8 mouse cellular contexts compared by ENCODE assay signal in the genomic region with DNA sequence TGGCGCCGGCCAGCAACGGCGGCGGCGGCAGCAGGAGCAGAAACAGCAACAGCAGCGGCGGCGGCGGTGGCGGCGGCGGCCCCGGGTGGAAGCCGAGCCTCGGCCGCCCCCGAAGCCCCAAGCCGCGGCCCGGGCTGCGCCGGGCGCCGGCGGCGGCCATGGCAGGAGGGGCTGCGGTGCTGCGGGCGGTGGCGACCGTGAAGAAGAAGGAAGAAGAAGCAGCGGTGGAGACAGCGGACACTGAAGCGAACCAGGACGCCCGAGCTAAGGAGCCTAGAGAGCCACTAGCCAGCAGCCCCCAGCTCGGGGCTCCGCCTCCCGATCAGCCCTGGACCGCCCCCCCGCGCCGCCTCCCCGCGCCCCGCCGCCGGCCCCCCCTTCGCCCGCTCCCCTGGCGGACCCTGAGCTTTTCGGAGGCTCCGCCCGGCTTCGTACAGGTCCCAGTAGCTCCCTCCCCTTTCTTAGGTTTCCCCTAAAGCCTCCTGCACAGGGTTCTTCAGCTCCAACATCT. TPM values are rescaled to one million over a fixed set of nuclear protein-coding genes. Genes with fewer than 3 reads are reported as not detected.
DNase-seq lines count a peak whose midpoint lies in the region; ATAC-seq and TF ChIP-seq lines count a peak whose summit lies in the region.

A gene (minus strand): TSS at position 411 of the 511 bp plus-strand sequence.

- TF ChIP-seq CTCF in lung, postnatal 0 days (IDR thresholded peaks at IDR 0.05): no peak

- no peak within 1 kb of the TSS for H3K27ac ChIP-seq in heart, embryonic 12.5 days (ENCODE audit: poor library complexity, severe bottlenecking)
- no peak within 1 kb of the TSS for H3K27ac ChIP-seq in lung, postnatal 0 days (ENCODE audit: low read length)

- peak within 1 kb of the TSS; percentile 96 for H3K4me2 ChIP-seq in heart, embryonic 12.5 days
- H3K4me2 ChIP-seq in lung, postnatal 0 days (replicated peaks; ENCODE audit: low read depth, low read length): peak within 1 kb of the TSS; percentile 81

- H3K9me3 ChIP-seq in heart, embryonic 12.5 days (replicated peaks): no peaks in the 10 kb centered on the region
- no peaks in the 10 kb centered on the region for H3K9me3 ChIP-seq in lung, postnatal 0 days (ENCODE audit: low read length)

- no peak for TF ChIP-seq EP300 in lung, postnatal 0 days (IDR thresholded peaks at IDR 0.05)

- peak; percentile 2 for DNase-seq in ovary, postnatal 14 days (ENCODE audit: low spot score)
- DNase-seq in ovary, adult 18-20 months (ENCODE audit: low spot score): no peak
- peak; percentile 68 to 81 for DNase-seq in cerebellum, postnatal 14 days
- peak in 1 of 2 experiments; percentile 23 for DNase-seq in layer of hippocampus, adult 8-10 months (ENCODE audit: low spot score in 2 of 2)
- DNase-seq in lung, postnatal 0 days (ENCODE audit: low spot score): peak; percentile 20
- DNase-seq in testis, postnatal 10 days (ENCODE audit: low spot score): peak; percentile 43
- DNase-seq in thymus, postnatal 36 days: no peak

- 0 out of 2 replicates have a peak, but pooled peaks cover 6% of the 10 kb centered on the region for H3K4me1 ChIP-seq in heart, embryonic 12.5 days (replicated peaks)
- no peaks in the 10 kb centered on the region; the same call in 1 of the 2 replicates for H3K4me1 ChIP-seq in lung, postnatal 0 days (ENCODE audit: insufficient read depth, low read depth, low read length)

- H3K9ac ChIP-seq in heart, embryonic 12.5 days: peak within 1 kb of the TSS; percentile 61
- no peak within 1 kb of the TSS for H3K9ac ChIP-seq in lung, postnatal 0 days (replicated peaks; ENCODE audit: low read depth)

- 2% methylated on average over 39 of the region's 56 CpGs for WGBS in heart, embryonic 12.5 days
- WGBS in lung, postnatal 0 days: 4% methylated on average over 9 of the region's 56 CpGs

- no peaks in the 10 kb centered on the region for H3K36me3 ChIP-seq in heart, embryonic 12.5 days
- H3K36me3 ChIP-seq in lung, postnatal 0 days (ENCODE audit: insufficient read depth, low read length): no peaks in the 10 kb centered on the region

- H3K27me3 ChIP-seq in heart, embryonic 12.5 days (replicated peaks): peaks cover 60% of the 10 kb centered on the region
- H3K27me3 ChIP-seq in lung, postnatal 0 days (replicated peaks; ENCODE audit: insufficient read depth, low read length): peaks cover 18% of the 10 kb centered on the region

- peak within 1 kb of the TSS; percentile 66 for H3K4me3 ChIP-seq in heart, embryonic 12.5 days
- peak within 1 kb of the TSS; percentile 51 for H3K4me3 ChIP-seq in lung, postnatal 0 days (ENCODE audit: low read depth, low read length)

- peak; percentile 39; the same call in 1 of the 2 replicates for ATAC-seq in heart, embryonic 12.5 days (ENCODE audit: insufficient number of reproducible peaks, low FRiP score)
- peak; percentile 33 for ATAC-seq in lung, postnatal 0 days

RNA-seq across cellular contexts. Expression of the gene that starts here (rescaled TPM):
- 0.08 and 0.15 TPM in 2 replicates for polyA plus RNA-seq in heart, embryonic 12.5 days (2016; fragmentation: Nextera tagmentation; extraction: Ambion mirVana)
- total RNA-seq in layer of hippocampus, adult 8-10 months (2022): 10 to 100 TPM; 26.5 to 27.7 (median 27.3) TPM
- polyA plus RNA-seq in lung, postnatal 0 days (2015; fragmentation: Nextera tagmentation; extraction: Ambion mirVana): 0.67 and 0.69 TPM in 2 replicates

Comparison
In these comparisons a context has a peak if more than half of its experiments do, and no peak if none do; other contexts are left out.
1. DNase-seq: peak in ovary, postnatal 14 days (single experiment), cerebellum, postnatal 14 days (2 of 2) and testis, postnatal 10 days (single experiment); none in ovary, adult 18-20 months (single experiment) and thymus, postnatal 36 days (0 of 2).
2. Peak in ATAC-seq, H3K4me3 ChIP-seq, H3K9ac ChIP-seq and H3K4me2 ChIP-seq in heart, embryonic 12.5 days; RNA of the gene not detected or under 1 TPM.
3. Peak in DNase-seq, ATAC-seq, H3K4me3 ChIP-seq and H3K4me2 ChIP-seq in lung, postnatal 0 days; RNA of the gene not detected or under 1 TPM.